8 mouse cellular contexts compared by ENCODE assay signal in genomic region chr5:144767106-144767798, GRCm38 (mm10). TPM values are rescaled to one million over a fixed set of nuclear protein-coding genes. Genes with fewer than 3 reads are reported as not detected.
DNase-seq lines count a peak whose midpoint lies in the region; ATAC-seq and TF ChIP-seq lines count a peak whose summit lies in the region.
"Not testable (repeated sequence)": the region's sequence is repeated elsewhere in the genome, so short reads cannot be mapped to it uniquely, and the experiment has no call there.

TSS of gene Trrap (plus strand) at chr5:144767732.

- peak within 1 kb of the TSS; percentile 89 for H3K4me3 ChIP-seq in embryonic facial prominence, embryonic 13.5 days
- H3K4me3 ChIP-seq in kidney, postnatal 0 days (replicated peaks; ENCODE audit: low read depth, low read length), result peak within 1 kb of the TSS; percentile 69
- peak within 1 kb of the TSS; percentile 69 for H3K4me3 ChIP-seq in limb, embryonic 14.5 days (replicated peaks; ENCODE audit: low read length)
- peak within 1 kb of the TSS; percentile 60 for H3K4me3 ChIP-seq in midbrain, embryonic 11.5 days (ENCODE audit: low read depth, low read length)
- peak within 1 kb of the TSS; percentile 89 for H3K4me3 ChIP-seq in stomach, embryonic 15.5 days (replicated peaks)

- peak within 1 kb of the TSS; percentile 84 for H3K4me2 ChIP-seq in embryonic facial prominence, embryonic 13.5 days
- peak within 1 kb of the TSS; percentile 73 for H3K4me2 ChIP-seq in kidney, postnatal 0 days (ENCODE audit: low read length)
- peak within 1 kb of the TSS; percentile 85 for H3K4me2 ChIP-seq in limb, embryonic 14.5 days (replicated peaks; ENCODE audit: low read depth, low read length, severe bottlenecking)
- peak within 1 kb of the TSS; percentile 78 for H3K4me2 ChIP-seq in midbrain, embryonic 11.5 days
- H3K4me2 ChIP-seq in stomach, embryonic 15.5 days, result peak within 1 kb of the TSS; percentile 70

- peaks cover 20% of the 10 kb centered on the region for H3K36me3 ChIP-seq in embryonic facial prominence, embryonic 13.5 days
- peaks cover 10% of the 10 kb centered on the region; the same call in 1 of the 2 replicates for H3K36me3 ChIP-seq in kidney, postnatal 0 days (ENCODE audit: insufficient read depth, low read length)
- peaks cover 17% of the 10 kb centered on the region for H3K36me3 ChIP-seq in limb, embryonic 14.5 days (ENCODE audit: control insufficient read depth, insufficient read depth, low read length)
- H3K36me3 ChIP-seq in midbrain, embryonic 11.5 days (ENCODE audit: control insufficient read depth, insufficient read depth, low read length); stomach, embryonic 15.5 days: not testable (repeated sequence)

- ATAC-seq in embryonic facial prominence, embryonic 13.5 days (ENCODE audit: insufficient number of reproducible peaks, insufficient read depth, low FRiP score, low TSS enrichment, low read depth), result not testable (repeated sequence)
- ATAC-seq in kidney, postnatal 0 days (replicated peaks; ENCODE audit: low FRiP score, low read depth), result peak; percentile 12; the same call in 1 of the 2 replicates
- ATAC-seq in limb, embryonic 14.5 days (ENCODE audit: low FRiP score, low read depth), result peak; percentile 6; the same call in 1 of the 2 replicates
- peak; percentile 15 for ATAC-seq in midbrain, embryonic 11.5 days (ENCODE audit: low FRiP score)
- peak; percentile 8; the same call in 1 of the 2 replicates for ATAC-seq in stomach, embryonic 15.5 days (ENCODE audit: insufficient read depth, low FRiP score, low read depth)

- WGBS in embryonic facial prominence, embryonic 13.5 days, result 80% methylated on average over 13 of the region's 15 CpGs
- WGBS in kidney, postnatal 0 days, result 69% methylated on average over 15 of the region's 15 CpGs
- 83% methylated on average over 13 of the region's 15 CpGs for WGBS in limb, embryonic 14.5 days
- WGBS in midbrain, embryonic 11.5 days, result 88% methylated on average over 12 of the region's 15 CpGs
- WGBS in stomach, embryonic 15.5 days, result 78% methylated on average over 13 of the region's 15 CpGs

- H3K4me1 ChIP-seq in embryonic facial prominence, embryonic 13.5 days, result peaks cover 12% of the 10 kb centered on the region
- H3K4me1 ChIP-seq in kidney, postnatal 0 days (replicated peaks; ENCODE audit: insufficient read depth, low read length); limb, embryonic 14.5 days (ENCODE audit: control insufficient read depth, insufficient read depth, low read length); midbrain, embryonic 11.5 days (ENCODE audit: control insufficient read depth, insufficient read depth, low read length); stomach, embryonic 15.5 days: not testable (repeated sequence)

- peak within 1 kb of the TSS; percentile 94 for H3K9ac ChIP-seq in embryonic facial prominence, embryonic 13.5 days
- peak within 1 kb of the TSS; percentile 93 for H3K9ac ChIP-seq in kidney, postnatal 0 days (ENCODE audit: low read depth, low read length)
- peak within 1 kb of the TSS; percentile 90 for H3K9ac ChIP-seq in limb, embryonic 14.5 days (ENCODE audit: low read depth, low read length, severe bottlenecking)
- H3K9ac ChIP-seq in midbrain, embryonic 11.5 days (ENCODE audit: low read length), result peak within 1 kb of the TSS; percentile 95
- peak within 1 kb of the TSS; percentile 84 for H3K9ac ChIP-seq in stomach, embryonic 15.5 days

- not testable (repeated sequence) for DNase-seq in adrenal gland, adult 8-10 months; gastrocnemius, postnatal 25 days; heart, postnatal 4 days; kidney, postnatal 0 days (ENCODE audit: low spot score); limb, embryonic 14.5 days (ENCODE audit: low spot score)
- DNase-seq in midbrain, embryonic 11.5 days (ENCODE audit: low spot score, missing footprints), result peak; percentile 74

- H3K27ac ChIP-seq in embryonic facial prominence, embryonic 13.5 days, result peak within 1 kb of the TSS; percentile 98
- H3K27ac ChIP-seq in kidney, postnatal 0 days, result peak within 1 kb of the TSS; percentile 97
- peak within 1 kb of the TSS; percentile 94 for H3K27ac ChIP-seq in limb, embryonic 14.5 days (replicated peaks; ENCODE audit: low read depth, low read length)
- H3K27ac ChIP-seq in midbrain, embryonic 11.5 days (ENCODE audit: low read depth, low read length), result peak within 1 kb of the TSS; percentile 91
- H3K27ac ChIP-seq in stomach, embryonic 15.5 days, result peak within 1 kb of the TSS; percentile 96

- not testable (repeated sequence) for H3K9me3 ChIP-seq in embryonic facial prominence, embryonic 13.5 days; kidney, postnatal 0 days (replicated peaks; ENCODE audit: low read length); limb, embryonic 14.5 days (ENCODE audit: control insufficient read depth, low read length); midbrain, embryonic 11.5 days (ENCODE audit: control insufficient read depth, low read length); stomach, embryonic 15.5 days

- TF ChIP-seq POLR2A in limb, embryonic 14.5 days (IDR thresholded peaks at IDR 0.05; ENCODE audit: borderline replicate concordance, extremely low read depth, insufficient read depth, insufficient read length), result not testable (repeated sequence)

- H3K27me3 ChIP-seq in embryonic facial prominence, embryonic 13.5 days, result peaks cover 11% of the 10 kb centered on the region
- not testable (repeated sequence) for H3K27me3 ChIP-seq in kidney, postnatal 0 days (ENCODE audit: insufficient read depth, low read length); limb, embryonic 14.5 days (ENCODE audit: control insufficient read depth, insufficient read depth, low read length); midbrain, embryonic 11.5 days (ENCODE audit: control insufficient read depth, insufficient read depth, low read length); stomach, embryonic 15.5 days (replicated peaks)

- TF ChIP-seq CTCF in kidney, postnatal 0 days (IDR thresholded peaks at IDR 0.05; ENCODE audit: low read depth), result not testable (repeated sequence)

RNA-seq across cellular contexts. Expression of gene Trrap, which starts in this region (rescaled TPM):
- total RNA-seq in adrenal gland, adult 8-10 months (2022), result 100 to 1,000 TPM in 3 of 4 experiments, 10 to 100 TPM in 1; 97.3 to 186 (median 128) TPM
- polyA plus RNA-seq in embryonic facial prominence, embryonic 13.5 days (2015; fragmentation: Nextera tagmentation; extraction: Ambion mirVana), result 89.5 and 93.9 TPM in 2 replicates
- 10 to 100 TPM; 27.1 to 29.1 TPM for total RNA-seq in gastrocnemius, postnatal 25 days (2021)
- 10 to 100 TPM; 84.6 to 88.5 TPM for total RNA-seq in heart, postnatal 4 days (2021)
- 41.1 and 52.1 TPM in 2 replicates for polyA plus RNA-seq in kidney, postnatal 0 days (2015; fragmentation: Nextera tagmentation; extraction: Ambion mirVana)
- polyA plus RNA-seq in limb, embryonic 14.5 days (2012; rRNA removed), result 146 and 182 TPM in 2 replicates
- polyA plus RNA-seq in limb, embryonic 14.5 days (2014; fragmentation: Nextera tagmentation; extraction: Ambion mirVana), result 79.2 and 106 TPM in 2 replicates
- polyA plus RNA-seq in midbrain, embryonic 11.5 days (2014; fragmentation: Nextera tagmentation; extraction: Ambion mirVana), result 85.1 and 91.8 TPM in 2 replicates
- 60.7 and 62.1 TPM in 2 replicates for polyA plus RNA-seq in stomach, embryonic 15.5 days (2015; fragmentation: Nextera tagmentation; extraction: Ambion mirVana)
